Mouse (Mus musculus) hindbrain, embryonic 11.5 days (tissue): ENCODE measurements at regions not wholly inside any gene's neighbourhood (a gene's known extent, or its start where the extent isn't known, plus 50 kb on each side); places are given as distances from the start of the nearest gene placed in this dataset.

Experiments used
- microRNA counts: library from miRNA; unstranded; fragments of <30 nt; microRNA quantifications from one replicate; lab custom pipeline; 2015

MicroRNAs encoded in the stretch of these regions (microRNA counts, 519-probe panel; counts per million panel counts)
- microRNA mmu-miR-9 (lab: Ali Mortazavi, UCI) = 8,212 counts per million, percentile 100 among the panel's probes with 10 or more counts
